Mouse (Mus musculus) neural tube, embryonic 11.5 days (tissue): ENCODE measurements around the gene Ovol3. TPM values are rescaled to one million over a fixed set of nuclear protein-coding genes. Genes with fewer than 3 reads are reported as not detected.
"Not testable (repeated sequence)": the region's sequence is repeated elsewhere in the genome, so short reads cannot be mapped to it uniquely, and the experiment has no call there.

Experiments
- ATAC-seq: fragments of 200-750 bp; cut with Nextera tagmentation; 2 replicates; pipeline ENCODE4 v1.8.0; 2017; ENCODE audit warnings: moderate number of reproducible peaks, mild to moderate bottlenecking, moderate TSS enrichment, moderate library complexity; ENCODE audit not compliant: insufficient read depth, low FRiP score, low TSS enrichment
- DNase-seq: peaks from one replicate; pipeline ENCODE4 v3.0.0-alpha.2; 2015; ENCODE audit warnings: low spot score
- H3K27ac ChIP-seq: fragments of 300-500 bp; sonication (generic); 2 replicates; pipeline ENCODE4 v1.5.1; 2014; ENCODE audit warnings: low read depth, mild to moderate bottlenecking, low read length
- H3K27me3 ChIP-seq: fragments of 300-500 bp; sonication (generic); 2 replicates; pipeline ENCODE4 v1.6.1; 2014; ENCODE audit warnings: mild to moderate bottlenecking, low read length, mixed read lengths; ENCODE audit not compliant: control insufficient read depth, insufficient read depth
- H3K36me3 ChIP-seq: fragments of 300-500 bp; sonication (generic); 2 replicates; pipeline ENCODE4 v1.6.1; 2014; ENCODE audit warnings: mild to moderate bottlenecking, low read length, moderate library complexity, mixed read lengths; ENCODE audit not compliant: control insufficient read depth, insufficient read depth
- H3K4me1 ChIP-seq: fragments of 300-500 bp; sonication (generic); 2 replicates; pipeline ENCODE4 v1.6.1; 2014; ENCODE audit warnings: low read length, mixed read lengths; ENCODE audit not compliant: control insufficient read depth, insufficient read depth
- H3K4me2 ChIP-seq: fragments of 300-500 bp; sonication (generic); 2 replicates; pipeline ENCODE4 v1.6.1; 2014; ENCODE audit warnings: low read depth, mild to moderate bottlenecking, moderate library complexity
- H3K4me3 ChIP-seq: fragments of 300-500 bp; sonication (generic); 2 replicates; pipeline ENCODE4 v1.5.1; 2014; ENCODE audit warnings: low read depth, low read length
- H3K9ac ChIP-seq: fragments of 300-500 bp; sonication (generic); 2 replicates; pipeline ENCODE4 v1.6.1; 2014; ENCODE audit warnings: mild to moderate bottlenecking, low read length
- H3K9me3 ChIP-seq: fragments of 300-500 bp; sonication (generic); 2 replicates; pipeline ENCODE4 v1.6.1; 2016; ENCODE audit warnings: low read length; ENCODE audit not compliant: control insufficient read depth
- WGBS: fragments of 180-500 bp; shearing (Covaris S2); extraction: QIAGEN DNeasy Blood & Tissue Kit; methylation state at CpG from one replicate; pipeline ENCODE4 v1.1.7; 2014; 5-methylcytosine and 5-hydroxymethylcytosine counted together
- polyA plus RNA-seq: library from polyadenylated mRNA; unstranded; fragments of >200 nt; fragmentation: Nextera tagmentation; extraction: Ambion mirVana; gene quantifications from 2 replicates; pipeline ENCODE4 v1.2.1, GENCODE M21; 2014

Gene Ovol3
- polyA plus RNA-seq, 1 experiment from 2014 or later, result not detected

DNA sequence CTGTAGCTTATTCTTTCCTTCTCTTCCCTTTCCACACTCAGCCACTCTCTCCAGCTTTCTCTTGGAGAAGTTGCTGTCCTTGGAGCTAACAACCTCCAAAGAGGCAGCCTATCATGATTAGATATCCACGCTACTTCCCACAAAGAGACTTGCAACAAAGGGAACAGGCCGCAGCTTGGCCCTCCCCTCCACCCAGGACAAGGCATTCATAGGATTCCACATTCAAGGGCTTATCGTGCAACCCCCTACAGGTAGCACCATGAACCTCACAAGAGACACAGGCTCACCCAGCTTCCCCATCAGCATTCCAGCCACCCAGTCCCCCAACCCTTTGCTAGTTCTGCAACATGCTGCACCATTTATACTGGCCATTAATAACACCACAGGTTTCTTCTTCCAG lies 31.3 kb upstream of the Ovol3 start:
- H3K9ac ChIP-seq, result no peak overlapping the region
- no peak overlapping the region for H3K4me2 ChIP-seq
- no peak overlapping the region for H3K27ac ChIP-seq
- DNase-seq (no peak), ATAC-seq (no peak)
- peaks cover 2% of the 10 kb centered on the region for H3K36me3 ChIP-seq
- no peaks in the 10 kb centered on the region for H3K27me3 ChIP-seq
- 91% methylated on average over 3 of the region's 3 CpGs for WGBS
- no peak overlapping the region for H3K4me3 ChIP-seq
- H3K9me3 ChIP-seq, result no peaks in the 10 kb centered on the region
- no peaks in the 10 kb centered on the region for H3K4me1 ChIP-seq

DNA sequence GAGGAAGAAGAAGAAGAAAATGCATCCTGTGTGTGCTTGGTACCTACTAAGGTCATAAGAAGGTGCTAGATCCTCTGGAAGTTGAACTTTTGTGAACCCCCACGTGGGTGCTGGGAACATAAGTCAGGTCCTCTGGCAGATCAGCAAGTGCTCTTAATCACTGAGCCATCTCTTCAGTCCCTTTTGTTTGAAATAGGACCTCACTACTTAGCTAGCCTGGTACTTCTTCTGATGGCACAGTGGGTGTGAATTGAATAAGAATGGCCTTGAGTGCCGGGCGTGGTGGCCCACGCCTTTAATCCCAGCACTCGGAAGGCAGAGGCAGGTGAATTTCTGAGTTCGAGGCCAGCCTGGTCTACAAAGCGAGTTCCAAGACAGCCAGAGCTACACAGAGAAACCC lies 30.4 kb upstream of the Ovol3 start:
- Histone ChIP-seq H3K27me3 (no peaks in the 10 kb centered on the region), H3K9me3 (no peaks in the 10 kb centered on the region), H3K36me3 (peaks cover 5% of the 10 kb centered on the region), H3K4me3 (no peak overlapping the region), H3K9ac (no peak overlapping the region), H3K4me1 (no peaks in the 10 kb centered on the region), H3K4me2 (no peak overlapping the region), H3K27ac (no peak overlapping the region)
- WGBS, result 84% methylated on average over 7 of the region's 7 CpGs
- DNase-seq, result no peak
- no peak for ATAC-seq

DNA sequence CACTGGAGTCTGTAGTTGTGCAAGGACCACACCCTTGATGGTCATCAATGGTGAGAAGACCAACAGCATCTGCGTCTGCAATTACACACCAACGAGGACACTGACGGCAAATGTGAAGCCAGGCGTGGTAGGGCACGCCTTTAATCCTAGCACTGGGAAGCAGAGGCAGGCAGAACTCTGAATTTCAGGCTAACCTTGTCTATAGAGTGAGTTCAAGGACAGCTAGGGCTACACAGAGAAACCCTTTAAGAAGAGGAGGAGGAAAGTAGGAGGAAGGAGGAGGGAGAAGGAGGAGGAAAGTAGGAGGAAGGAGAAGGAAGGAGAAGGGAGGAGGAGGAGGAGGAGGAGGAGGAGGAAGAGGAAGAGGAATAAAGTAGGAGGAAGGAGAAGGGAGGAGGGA lies 30.0 kb upstream of the Ovol3 start:
- H3K27me3 ChIP-seq, result no peaks in the 10 kb centered on the region
- DNase-seq, result no peak
- no peak overlapping the region for H3K9ac ChIP-seq
- WGBS, result 96% methylated on average over 5 of the region's 5 CpGs
- H3K27ac ChIP-seq, result no peak overlapping the region
- peaks cover 5% of the 10 kb centered on the region for H3K36me3 ChIP-seq
- no peak overlapping the region for H3K4me3 ChIP-seq
- H3K9me3 ChIP-seq, result no peaks in the 10 kb centered on the region
- ATAC-seq, result no peak
- H3K4me1 ChIP-seq, result no peaks in the 10 kb centered on the region
- H3K4me2 ChIP-seq, result no peak overlapping the region

DNA sequence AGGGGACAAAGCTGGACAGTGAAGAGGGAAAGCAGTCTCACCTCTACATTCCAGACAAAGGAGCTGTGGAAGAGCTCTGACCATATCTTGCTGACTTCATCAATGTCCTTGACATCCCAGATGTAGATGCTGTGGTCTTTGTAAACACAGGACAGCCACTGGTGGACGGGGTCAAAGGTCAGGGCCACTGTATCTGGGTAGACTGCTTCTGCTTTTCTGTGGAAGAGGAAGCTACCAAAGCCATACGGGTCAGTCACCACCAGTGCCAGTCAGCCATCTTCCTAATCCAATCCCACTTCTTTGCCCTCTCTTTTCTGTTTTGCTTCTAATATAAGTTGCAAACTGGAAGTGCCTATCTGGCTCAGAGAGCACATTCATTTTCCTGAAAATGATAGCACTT lies 29.5 kb upstream of the Ovol3 start:
- WGBS, result 90% methylated on average over 2 of the region's 2 CpGs

DNA sequence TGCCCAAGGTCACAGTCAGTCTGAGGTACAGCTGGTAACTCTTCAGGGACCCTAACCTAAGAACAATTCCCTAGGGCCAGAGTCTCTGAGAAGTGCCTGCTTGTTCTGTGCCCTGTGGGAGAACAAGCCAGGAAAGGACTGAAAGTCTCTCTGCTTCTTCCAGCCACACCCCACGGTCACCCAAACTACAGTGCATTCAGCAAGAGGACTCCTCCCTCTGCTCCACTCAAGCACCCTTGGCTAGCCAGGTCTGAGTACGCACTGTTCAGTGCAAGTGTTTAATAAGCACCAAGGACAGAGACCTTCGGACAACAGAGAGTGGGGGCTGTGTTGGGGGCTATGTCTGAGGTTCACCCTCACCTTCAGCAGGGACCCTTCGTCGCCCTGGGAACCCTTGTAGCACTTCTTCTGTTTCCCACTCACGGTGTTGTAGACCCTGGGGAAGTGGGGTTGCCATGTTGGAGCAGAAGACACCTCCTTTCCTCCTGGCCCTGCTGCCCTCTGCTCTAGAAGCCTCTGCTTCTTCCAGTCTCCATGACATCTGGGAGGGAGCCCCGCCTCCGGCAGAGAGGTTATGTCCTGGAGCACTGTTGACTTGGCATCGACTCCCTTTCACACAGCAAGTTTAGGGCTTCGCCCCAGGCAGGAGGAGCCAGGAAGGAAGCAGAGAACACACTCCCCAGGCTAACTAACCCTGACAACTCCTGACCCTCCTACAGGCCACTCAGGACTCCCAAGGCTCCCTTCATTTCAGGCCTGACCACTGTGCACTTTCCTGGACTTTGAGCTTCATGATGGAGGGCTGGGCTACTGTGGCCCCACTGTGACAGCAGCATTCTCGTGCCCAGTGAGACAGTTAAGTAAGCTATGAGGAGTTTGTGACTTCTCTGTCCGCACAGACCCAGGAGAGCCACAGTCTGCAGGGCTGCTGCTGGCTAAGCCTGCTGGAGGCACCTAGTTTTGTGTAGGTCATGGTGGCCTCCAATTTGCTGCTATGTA lies 16.7 kb upstream of the Ovol3 start:
- Histone ChIP-seq H3K9me3 (no peaks in the 10 kb centered on the region), H3K27me3 (no peaks in the 10 kb centered on the region), H3K4me2 (no peak overlapping the region), H3K4me3 (no peak overlapping the region), H3K36me3 (no peaks in the 10 kb centered on the region; the same call in 1 of the 2 replicates), H3K9ac (no peak overlapping the region), H3K27ac (no peak overlapping the region), H3K4me1 (no peaks in the 10 kb centered on the region)
- WGBS, result 83% methylated on average over 12 of the region's 12 CpGs
- ATAC-seq (no peak), DNase-seq (no peak)

More for the DNA sequence above, 29.5 kb upstream of the Ovol3 start:
- no peak overlapping the region for H3K4me2 ChIP-seq
- DNase-seq (no peak), ATAC-seq (no peak)
- H3K9ac ChIP-seq, result no peak overlapping the region
- no peaks in the 10 kb centered on the region for H3K9me3 ChIP-seq
- H3K36me3 ChIP-seq, result peaks cover 5% of the 10 kb centered on the region
- no peak overlapping the region for H3K27ac ChIP-seq
- H3K27me3 ChIP-seq, result no peaks in the 10 kb centered on the region
- no peaks in the 10 kb centered on the region for H3K4me1 ChIP-seq
- H3K4me3 ChIP-seq, result no peak overlapping the region

DNA sequence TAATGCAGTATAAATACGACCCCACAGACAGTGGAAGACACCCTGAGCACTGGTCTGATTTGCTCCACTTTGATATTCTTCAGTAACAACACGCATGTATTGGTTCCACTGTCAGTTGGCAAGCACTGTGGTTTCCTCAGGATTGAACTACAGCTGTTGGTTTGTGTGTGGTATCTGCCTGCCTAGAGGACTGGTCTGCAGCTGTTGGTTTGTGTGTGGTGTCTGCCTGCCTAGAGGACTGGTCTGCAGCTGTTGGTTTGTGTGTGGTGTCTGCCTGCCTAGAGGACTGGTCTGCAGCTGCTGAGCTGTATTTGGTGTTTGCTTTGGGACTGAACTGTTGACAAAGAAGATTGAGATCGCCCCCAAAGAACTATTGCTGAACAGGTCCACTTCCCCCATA lies 1.8 kb upstream of the Ovol3 start:
- H3K27ac ChIP-seq, H3K27me3 ChIP-seq, H3K9ac ChIP-seq, ATAC-seq, H3K4me1 ChIP-seq, H3K4me3 ChIP-seq, H3K4me2 ChIP-seq, H3K36me3 ChIP-seq, DNase-seq, H3K9me3 ChIP-seq: not testable (repeated sequence)
- 83% methylated on average over 3 of the region's 3 CpGs for WGBS

DNA sequence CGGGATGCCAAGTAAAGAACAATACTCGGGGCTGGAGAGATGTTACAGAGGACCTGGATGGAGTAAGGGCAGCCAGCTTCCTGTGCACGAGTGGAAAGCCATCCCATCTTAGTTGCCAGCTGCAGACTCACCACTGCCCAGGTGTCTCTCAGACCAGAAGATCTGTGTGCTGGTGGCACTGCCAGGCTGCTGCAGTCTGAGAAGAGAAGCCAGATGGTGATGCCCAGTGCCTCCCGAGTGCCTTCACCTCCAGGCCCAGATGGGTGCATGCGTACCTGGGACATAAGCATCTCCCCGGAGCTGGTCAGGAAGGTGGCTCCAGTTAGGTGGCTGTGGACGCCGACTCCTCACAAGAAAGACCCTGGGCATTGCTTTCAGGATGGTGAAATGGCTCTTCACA lies 434 bp downstream of the Ovol3 start:
- WGBS, result 92% methylated on average over 8 of the region's 8 CpGs
- Histone ChIP-seq H3K27ac (no peak overlapping the region), H3K4me2 (no peak overlapping the region), H3K27me3 (no peaks in the 10 kb centered on the region), H3K4me3 (no peak overlapping the region), H3K4me1 (peaks cover 10% of the 10 kb centered on the region), H3K9me3 (no peaks in the 10 kb centered on the region), H3K9ac (no peak overlapping the region), H3K36me3 (peaks cover 2% of the 10 kb centered on the region)
- no peak for ATAC-seq
- no peak for DNase-seq

DNA sequence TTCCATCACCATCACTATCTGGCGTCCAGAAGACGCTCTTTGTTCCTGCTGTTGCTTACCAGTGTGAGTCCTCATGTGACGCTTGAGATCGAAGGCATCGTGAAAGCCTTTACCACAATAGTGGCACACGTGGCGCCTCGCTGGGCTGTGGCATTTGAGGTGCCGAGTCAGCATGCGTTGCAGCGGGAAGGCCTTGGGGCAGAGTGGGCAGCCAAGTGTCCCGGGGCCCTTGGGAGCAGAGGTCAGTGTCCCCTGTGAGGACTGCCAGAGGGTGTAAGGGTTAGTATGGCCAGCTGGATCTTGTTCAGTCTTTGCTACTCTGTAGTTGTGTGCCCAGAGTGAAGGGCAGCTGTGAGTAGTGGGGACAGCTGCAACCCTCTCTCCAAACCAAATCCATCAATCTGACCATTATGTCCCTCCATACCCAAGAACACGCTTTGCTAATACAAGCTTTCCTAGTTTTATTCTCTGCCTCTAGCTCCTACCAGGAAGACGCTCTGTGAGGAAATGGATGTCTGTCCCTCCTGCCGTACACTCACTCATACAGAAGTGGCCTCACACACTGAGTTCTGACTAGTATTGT lies 1.2 kb downstream of the Ovol3 start:
- peaks cover 10% of the 10 kb centered on the region for H3K4me1 ChIP-seq
- ATAC-seq (no peak), DNase-seq (no peak)
- H3K4me3 ChIP-seq, result no peak overlapping the region
- no peak overlapping the region for H3K9ac ChIP-seq
- H3K4me2 ChIP-seq, result no peak overlapping the region
- H3K9me3 ChIP-seq, result no peaks in the 10 kb centered on the region
- H3K36me3 ChIP-seq, result peaks cover 5% of the 10 kb centered on the region
- WGBS, result 93% methylated on average over 15 of the region's 15 CpGs
- H3K27ac ChIP-seq, result no peak overlapping the region
- no peaks in the 10 kb centered on the region for H3K27me3 ChIP-seq

DNA sequence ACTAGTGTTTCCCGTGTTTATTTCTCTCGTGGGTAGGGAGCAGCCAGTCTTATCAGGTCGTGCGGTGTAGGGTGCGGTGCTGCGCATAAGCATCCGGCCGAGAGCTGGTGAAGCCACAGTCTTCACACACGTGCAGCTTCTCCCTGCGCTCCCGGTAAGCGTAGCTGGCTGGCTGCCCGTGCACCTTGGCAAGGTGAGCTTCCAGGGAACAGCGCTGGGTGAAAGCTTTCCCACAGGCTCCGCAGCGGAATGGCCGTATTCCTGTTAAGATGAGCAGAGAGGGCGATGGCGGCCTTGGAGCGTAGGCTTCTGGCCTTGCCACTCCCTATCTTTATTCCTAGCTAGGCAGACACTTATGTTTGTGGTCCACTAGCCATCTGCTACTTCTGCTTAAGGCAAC lies 2.1 kb downstream of the Ovol3 start:
- 90% methylated on average over 20 of the region's 20 CpGs for WGBS
- Histone ChIP-seq H3K4me3 (no peak overlapping the region; the same call in 1 of the 2 replicates), H3K4me1 (peaks cover 10% of the 10 kb centered on the region), H3K36me3 (peaks cover 5% of the 10 kb centered on the region), H3K27ac (no peak overlapping the region), H3K9me3 (no peaks in the 10 kb centered on the region), H3K4me2 (peak overlapping the region; percentile 70), H3K9ac (no peak overlapping the region), H3K27me3 (no peaks in the 10 kb centered on the region)
- DNase-seq (no peak), ATAC-seq (no peak)
